Mouse (Mus musculus): Measurements from ENCODE around the gene Stat3.

DNA sequence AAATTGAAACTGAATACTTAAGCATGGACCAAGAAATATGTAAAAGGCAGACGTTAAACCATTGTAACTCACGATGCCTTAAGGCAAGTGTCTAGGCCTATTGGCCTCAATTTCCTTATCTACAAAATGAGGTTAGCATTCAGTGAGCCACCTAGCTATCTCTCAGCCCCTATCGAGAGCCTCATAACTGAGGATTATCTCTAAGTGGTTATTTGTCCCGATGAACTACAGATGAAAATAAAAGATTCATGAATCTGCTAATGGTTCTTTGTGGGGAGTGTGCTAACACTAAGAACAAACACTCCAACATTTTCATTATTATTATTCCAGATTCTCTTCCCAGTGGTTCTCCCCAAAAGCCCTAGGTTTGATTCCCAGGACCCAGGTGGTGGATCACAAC, 2.0 kb downstream of the Stat3 start:
- TF ChIP-seq CTCF (conservative IDR thresholded peaks at IDR 0.05; ENCODE audit: low read length) (no peak), NANOG (IDR thresholded peaks at IDR 0.05; ENCODE audit: borderline replicate concordance, low read length) (no peak)

Measured in E14TG2a.4 (cell line).